Mouse (Mus musculus) forebrain, postnatal 0 days (tissue): ENCODE measurements at regions not wholly inside any gene's neighbourhood (a gene's known extent, or its start where the extent isn't known, plus 50 kb on each side); places are given as distances from the start of the nearest gene placed in this dataset.
A peak's percentile ranks its signal among the peaks of the same experiment; 100 is the strongest.
"Not testable (repeated sequence)": the region's sequence is repeated elsewhere in the genome, so short reads cannot be mapped to it uniquely, and the experiment has no call there.

Source experiments
- ATAC-seq: fragments of 200-750 bp; cut with Nextera tagmentation; 2 replicates; pipeline ENCODE4 v1.8.0; 2017; ENCODE audit warnings: mild to moderate bottlenecking, moderate library complexity
- DNase-seq: peaks from one replicate; pipeline ENCODE4 v3.0.0-alpha.2; 2015
- H3K27ac ChIP-seq: fragments of 300-500 bp; sonication (generic); 2 replicates; pipeline ENCODE4 v1.5.1; 2014; ENCODE audit warnings: low read depth, mild to moderate bottlenecking, antibody characterized with exemption, low read length, moderate library complexity, mixed read lengths
- H3K27me3 ChIP-seq: fragments of 300-500 bp; sonication (generic); 2 replicates; pipeline ENCODE4 v1.6.1; 2014; ENCODE audit warnings: mild to moderate bottlenecking, low read length, mixed read lengths; ENCODE audit not compliant: insufficient read depth
- H3K36me3 ChIP-seq: fragments of 300-500 bp; sonication (generic); 2 replicates; pipeline ENCODE4 v1.6.1; 2014; ENCODE audit warnings: mild to moderate bottlenecking, moderate library complexity; ENCODE audit not compliant: insufficient read depth
- H3K4me1 ChIP-seq: fragments of 300-500 bp; sonication (generic); 2 replicates; pipeline ENCODE4 v1.6.1; 2014; ENCODE audit warnings: antibody characterized with exemption; ENCODE audit not compliant: insufficient read depth
- H3K4me2 ChIP-seq: fragments of 300-500 bp; sonication (generic); 2 replicates; pipeline ENCODE4 v1.6.1; 2014; ENCODE audit warnings: low read depth, mild to moderate bottlenecking, moderate library complexity
- H3K4me3 ChIP-seq: fragments of 300-500 bp; sonication (generic); 2 replicates; pipeline ENCODE4 v1.5.1; 2014; ENCODE audit warnings: low read depth, low read length, mixed read lengths
- H3K9ac ChIP-seq: fragments of 300-500 bp; sonication (generic); 2 replicates; pipeline ENCODE4 v1.6.1; 2014; ENCODE audit warnings: mild to moderate bottlenecking
- H3K9me3 ChIP-seq: fragments of 300-500 bp; sonication (generic); 2 replicates; pipeline ENCODE4 v1.6.1; 2016; ENCODE audit warnings: low read length
- CTCF ChIP-seq: sonication (generic); IDR thresholded peaks from 2 replicates; pipeline ENCODE4 v1.5.1; 2016; ENCODE audit warnings: antibody characterized with exemption, control low read depth, low read depth
- WGBS: fragments of 180-500 bp; shearing (Covaris S2); extraction: QIAGEN DNeasy Blood & Tissue Kit; methylation state at CpG from one replicate; pipeline ENCODE4 v1.1.7; 2014; 5-methylcytosine and 5-hydroxymethylcytosine counted together

GRCm38 (mm10) chr17:3006662-3007061 lies 108.1 kb upstream of the Scaf8 start:
- H3K9ac ChIP-seq, result no peak overlapping the region
- H3K4me2 ChIP-seq, result no peak overlapping the region
- no peaks in the 10 kb centered on the region for H3K27me3 ChIP-seq
- no peaks in the 10 kb centered on the region for H3K4me1 ChIP-seq
- no peak for TF ChIP-seq CTCF
- H3K36me3 ChIP-seq, result no peaks in the 10 kb centered on the region
- H3K27ac ChIP-seq, result no peak overlapping the region
- no peak overlapping the region for H3K4me3 ChIP-seq
- peaks cover 39% of the 10 kb centered on the region for H3K9me3 ChIP-seq
- no peak for ATAC-seq
- WGBS, result 74% methylated on average over 2 of the region's 2 CpGs
- DNase-seq, result no peak

GRCm38 (mm10) chr17:3007234-3007633 lies 107.5 kb upstream of the Scaf8 start:
- H3K4me1 ChIP-seq, result no peaks in the 10 kb centered on the region
- no peaks in the 10 kb centered on the region for H3K27me3 ChIP-seq
- H3K9ac ChIP-seq, result no peak overlapping the region
- no peak for TF ChIP-seq CTCF
- ATAC-seq (no peak), DNase-seq (no peak)
- WGBS, result 81% methylated on average over 2 of the region's 2 CpGs
- no peak overlapping the region for H3K4me3 ChIP-seq
- no peaks in the 10 kb centered on the region for H3K36me3 ChIP-seq
- H3K9me3 ChIP-seq, result peaks cover 40% of the 10 kb centered on the region
- H3K4me2 ChIP-seq, result no peak overlapping the region
- H3K27ac ChIP-seq, result no peak overlapping the region

GRCm38 (mm10) chr17:3009939-3010338 lies 104.8 kb upstream of the Scaf8 start:
- ATAC-seq (no peak), DNase-seq (no peak)
- no peak overlapping the region for H3K27ac ChIP-seq
- H3K4me1 ChIP-seq, result no peaks in the 10 kb centered on the region
- H3K27me3 ChIP-seq, result no peaks in the 10 kb centered on the region
- no peak overlapping the region for H3K4me3 ChIP-seq
- H3K9ac ChIP-seq, result no peak overlapping the region
- no peak for TF ChIP-seq CTCF
- no peaks in the 10 kb centered on the region for H3K36me3 ChIP-seq
- H3K4me2 ChIP-seq, result no peak overlapping the region
- H3K9me3 ChIP-seq, result peaks cover 41% of the 10 kb centered on the region
- 61% methylated on average over 2 of the region's 2 CpGs for WGBS

- Histone ChIP-seq H3K4me2 (no peak overlapping the region), H3K36me3 (no peaks in the 10 kb centered on the region), H3K9ac (no peak overlapping the region), H3K4me3 (no peak overlapping the region), H3K9me3 (peaks cover 35% of the 10 kb centered on the region), H3K27ac (no peak overlapping the region), H3K4me1 (no peaks in the 10 kb centered on the region), H3K27me3 (no peaks in the 10 kb centered on the region)
- no peak for DNase-seq
- ATAC-seq, result no peak
- WGBS, result 48% methylated on average over 1 of the region's 1 CpGs
- no peak for TF ChIP-seq CTCF
These were observed 102.7 kb upstream of the Scaf8 start for GRCm38 (mm10) chr17:3012045-3012444.

GRCm38 (mm10) chr17:3019631-3020391 lies 95.0 kb upstream of the Scaf8 start:
- no peaks in the 10 kb centered on the region for H3K4me1 ChIP-seq
- no peak overlapping the region for H3K4me3 ChIP-seq
- DNase-seq (no peak), ATAC-seq (no peak)
- no peak overlapping the region for H3K27ac ChIP-seq
- H3K27me3 ChIP-seq, result no peaks in the 10 kb centered on the region
- no peak overlapping the region for H3K4me2 ChIP-seq
- no peak overlapping the region for H3K9ac ChIP-seq
- no peak for TF ChIP-seq CTCF
- H3K36me3 ChIP-seq, result no peaks in the 10 kb centered on the region
- H3K9me3 ChIP-seq, result peaks cover 4% of the 10 kb centered on the region; the same call in 1 of the 2 replicates
- 90% methylated on average over 2 of the region's 2 CpGs for WGBS

- ATAC-seq (peak; percentile 58; the same call in 1 of the 2 replicates), DNase-seq (no peak)
- Histone ChIP-seq H3K9me3 (peaks cover under 1% of the 10 kb centered on the region; the same call in 1 of the 2 replicates), H3K4me3 (no peak overlapping the region), H3K27me3 (no peaks in the 10 kb centered on the region), H3K4me2 (no peak overlapping the region), H3K27ac (no peak overlapping the region), H3K9ac (no peak overlapping the region), H3K4me1 (no peaks in the 10 kb centered on the region), H3K36me3 (no peaks in the 10 kb centered on the region)
- no peak for TF ChIP-seq CTCF
- WGBS, result 90% methylated on average over 1 of the region's 1 CpGs
These were observed 94.4 kb upstream of the Scaf8 start for GRCm38 (mm10) chr17:3020406-3020805.

- 88% methylated on average over 4 of the region's 5 CpGs for WGBS
- Histone ChIP-seq H3K4me2 (no peak overlapping the region), H3K4me1 (no peaks in the 10 kb centered on the region), H3K9ac (no peak overlapping the region), H3K4me3 (no peak overlapping the region), H3K27ac (no peak overlapping the region), H3K9me3 (no peaks in the 10 kb centered on the region; the same call in 1 of the 2 replicates), H3K27me3 (no peaks in the 10 kb centered on the region), H3K36me3 (no peaks in the 10 kb centered on the region)
- ATAC-seq (no peak), DNase-seq (no peak)
- TF ChIP-seq CTCF, result no peak
These were observed 92.4 kb upstream of the Scaf8 start for GRCm38 (mm10) chr17:3022245-3022935.

- H3K27ac ChIP-seq, H3K9me3 ChIP-seq, H3K4me1 ChIP-seq, ATAC-seq, H3K27me3 ChIP-seq, H3K9ac ChIP-seq, H3K4me2 ChIP-seq, H3K36me3 ChIP-seq, DNase-seq, H3K4me3 ChIP-seq: not testable (repeated sequence)
- 56% methylated on average over 3 of the region's 3 CpGs for WGBS
These were observed 91.9 kb upstream of the Scaf8 start for GRCm38 (mm10) chr17:3022936-3023247.
